Mouse (Mus musculus): ENCODE results near the gene Lhpp.
A peak's percentile ranks its signal among the peaks of the same experiment; 100 is the strongest.

Gene Lhpp

DNA sequence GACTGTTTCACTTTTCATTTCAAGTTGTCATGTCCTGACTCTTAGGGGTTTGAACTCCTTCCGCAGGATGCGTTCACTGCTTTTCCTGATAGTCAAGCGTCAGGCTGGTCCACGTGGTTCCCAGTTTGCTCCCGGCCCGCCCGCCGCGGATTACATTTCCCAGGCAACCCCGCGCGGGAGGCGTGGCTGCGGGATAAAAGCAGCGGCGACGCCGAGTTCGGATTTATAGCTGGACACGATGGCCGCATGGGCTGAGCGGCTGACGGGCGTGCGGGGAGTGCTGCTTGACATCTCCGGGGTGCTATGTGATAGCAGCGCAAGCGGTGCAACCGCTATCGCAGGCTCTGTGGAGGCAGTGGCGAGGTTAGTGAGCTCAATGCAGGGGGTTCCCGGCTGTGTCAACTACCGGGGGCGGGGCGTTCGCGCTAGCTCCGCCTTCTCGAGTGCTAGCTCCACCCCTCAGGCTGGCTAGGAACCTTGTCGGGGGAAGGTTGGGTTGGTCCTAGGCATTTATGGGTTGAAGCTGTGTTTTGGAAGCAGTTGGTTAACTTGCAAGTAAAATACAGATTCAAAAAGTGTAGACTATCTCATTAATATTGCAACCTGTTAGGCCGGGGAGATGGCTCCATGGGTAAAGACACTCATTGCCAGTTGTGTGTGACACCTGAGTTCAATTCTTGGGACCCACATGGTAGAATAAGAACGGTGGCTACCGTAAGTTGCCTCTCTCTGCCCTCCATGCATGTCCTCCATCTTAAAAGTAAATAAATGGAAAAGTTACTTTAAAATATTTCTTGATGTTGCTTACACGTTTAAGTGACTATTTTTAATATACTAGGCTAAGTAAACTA is at the start of gene Lhpp:
TSS of gene Lhpp (plus strand) at position 171 of the 851 bp plus-strand sequence.
- DNase-seq (ENCODE audit: low read depth, low spot score) = peak; percentile 79

DNA sequence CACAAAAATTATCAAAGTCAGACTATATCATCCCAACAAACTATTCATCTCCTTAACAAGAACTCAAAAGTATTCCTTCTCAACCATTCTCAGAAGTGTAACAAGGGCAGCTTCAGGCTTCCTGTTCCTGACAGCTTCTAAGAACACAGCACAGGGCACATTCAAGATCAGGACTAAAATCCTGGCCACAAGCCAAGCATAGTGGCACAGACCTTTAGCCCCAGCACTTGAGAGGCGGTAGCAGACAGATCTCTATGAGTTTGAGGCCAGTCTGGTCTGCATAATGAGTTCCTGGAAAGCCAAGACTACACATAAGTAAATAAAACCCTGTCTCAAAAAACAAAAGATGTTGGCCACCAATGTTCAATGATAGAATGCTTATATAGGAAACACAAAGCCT is 44.6 kb upstream of the Lhpp start:
- DNase-seq (ENCODE audit: low read depth, low spot score) = no peak

- no peak for DNase-seq (ENCODE audit: low read depth, low spot score)
These were observed 41.6 kb upstream of the Lhpp start for GRCm38 (mm10) chr7:132568817-132569216.

- no peak for DNase-seq (ENCODE audit: low read depth, low spot score)
These were observed 40.4 kb upstream of the Lhpp start for GRCm38 (mm10) chr7:132570071-132570470.

DNA sequence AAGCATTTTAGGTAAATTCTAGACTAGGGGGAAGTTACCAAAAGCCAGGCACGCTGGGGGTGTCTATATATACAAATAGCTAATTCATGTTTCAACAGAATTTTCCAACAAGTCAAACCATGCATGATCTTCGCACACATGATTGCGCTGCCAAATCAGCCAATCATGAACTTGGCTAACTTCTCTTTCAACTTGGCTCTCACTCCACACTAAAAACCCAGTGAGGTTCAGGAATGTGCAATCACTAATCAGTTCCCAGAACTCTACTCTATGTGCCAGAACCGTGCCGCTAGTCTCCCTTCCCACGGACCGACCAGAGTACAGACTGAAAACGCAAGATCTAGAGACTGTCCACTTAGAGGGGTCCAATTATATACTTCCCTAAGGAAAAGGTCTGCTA is 39.0 kb upstream of the Lhpp start:
- DNase-seq (ENCODE audit: low read depth, low spot score) = no peak

DNA sequence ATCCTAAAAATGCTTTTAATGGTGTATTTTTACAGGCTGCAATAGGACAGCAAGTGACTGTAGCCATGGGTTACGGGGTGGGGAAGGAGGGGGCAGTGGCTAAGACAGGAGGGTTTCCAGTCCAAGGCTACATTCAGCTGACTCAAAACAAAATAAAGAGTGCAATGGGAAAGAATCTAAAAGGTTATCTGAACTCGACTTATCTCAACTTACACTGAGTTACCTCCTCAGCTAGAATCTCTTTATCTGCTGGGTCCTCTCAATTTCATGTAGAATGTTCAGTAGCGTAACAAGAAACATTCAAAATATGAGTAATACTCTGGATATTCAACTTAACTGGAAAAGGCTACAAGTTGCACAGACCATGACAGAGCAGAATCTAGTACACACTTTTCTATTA is 37.7 kb upstream of the Lhpp start:
- DNase-seq (ENCODE audit: low read depth, low spot score) = no peak

- DNase-seq (ENCODE audit: low read depth, low spot score) = no peak
These were observed 37.2 kb upstream of the Lhpp start for GRCm38 (mm10) chr7:132573205-132573604.

GRCm38 (mm10) chr7:132574646-132575045 is 35.8 kb upstream of the Lhpp start:
- no peak for DNase-seq (ENCODE audit: low read depth, low spot score)

GRCm38 (mm10) chr7:132575623-132576022 is 34.8 kb upstream of the Lhpp start:
- DNase-seq (ENCODE audit: low read depth, low spot score) = peak; percentile 68

GRCm38 (mm10) chr7:132576116-132576650 is 34.3 kb upstream of the Lhpp start, which contains the start of gene Oat:
Gene Oat, minus strand, starts transcription at chr7:132576398.
- peak; percentile 94 for DNase-seq (ENCODE audit: low read depth, low spot score)

- no peak for DNase-seq (ENCODE audit: low read depth, low spot score)
These were observed 33.5 kb upstream of the Lhpp start for GRCm38 (mm10) chr7:132576891-132577290.

DNA sequence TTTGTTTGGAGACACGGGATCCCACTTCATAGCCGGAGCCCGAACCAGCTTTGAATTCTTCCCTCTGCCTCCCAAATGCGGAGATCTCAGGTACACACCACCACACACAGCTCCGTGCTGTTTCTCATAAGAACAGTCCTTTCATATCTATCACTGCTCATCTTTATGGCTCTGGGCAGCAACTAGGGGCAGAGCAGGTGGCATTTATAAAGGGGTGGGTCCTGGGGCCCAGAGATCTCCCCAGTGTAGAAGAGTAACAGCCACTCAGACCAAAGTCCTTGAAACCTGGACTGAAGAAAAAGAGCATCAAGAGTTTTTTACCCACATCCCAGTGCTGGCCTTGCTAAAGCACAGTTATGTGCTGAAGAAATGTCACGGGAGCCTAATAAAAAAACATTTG is 29.9 kb upstream of the Lhpp start:
- no peak for DNase-seq (ENCODE audit: low read depth, low spot score)

GRCm38 (mm10) chr7:132581441-132581840 is 29.0 kb upstream of the Lhpp start:
- DNase-seq (ENCODE audit: low read depth, low spot score) = no peak

- no peak for DNase-seq (ENCODE audit: low read depth, low spot score)
These were observed 24.5 kb upstream of the Lhpp start for GRCm38 (mm10) chr7:132585695-132586491.

- no peak for DNase-seq (ENCODE audit: low read depth, low spot score)
These were observed 23.3 kb upstream of the Lhpp start for GRCm38 (mm10) chr7:132587167-132587566.

GRCm38 (mm10) chr7:132589610-132590009 is 20.8 kb upstream of the Lhpp start:
- no peak for DNase-seq (ENCODE audit: low read depth, low spot score)

DNA sequence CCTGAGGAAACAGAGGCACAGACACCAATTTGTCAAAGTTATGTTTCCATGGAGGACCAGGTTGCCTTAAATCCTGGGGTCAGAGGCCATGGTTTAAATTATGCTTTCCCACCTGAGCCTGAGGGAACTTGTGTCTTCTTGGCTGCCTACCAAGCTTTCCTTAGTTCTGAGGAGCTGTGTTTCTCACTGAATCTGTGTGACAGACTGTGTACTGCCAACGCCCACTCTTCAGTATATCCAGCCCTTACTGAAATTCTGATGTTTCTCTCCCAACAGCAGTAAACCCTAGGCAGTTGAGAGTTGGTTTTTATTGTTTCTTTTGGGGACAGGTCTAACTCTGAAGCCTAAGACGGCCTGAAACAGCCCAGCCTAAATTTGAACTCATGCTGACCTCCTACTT is 16.7 kb upstream of the Lhpp start:
- no peak for DNase-seq (ENCODE audit: low read depth, low spot score)

DNA sequence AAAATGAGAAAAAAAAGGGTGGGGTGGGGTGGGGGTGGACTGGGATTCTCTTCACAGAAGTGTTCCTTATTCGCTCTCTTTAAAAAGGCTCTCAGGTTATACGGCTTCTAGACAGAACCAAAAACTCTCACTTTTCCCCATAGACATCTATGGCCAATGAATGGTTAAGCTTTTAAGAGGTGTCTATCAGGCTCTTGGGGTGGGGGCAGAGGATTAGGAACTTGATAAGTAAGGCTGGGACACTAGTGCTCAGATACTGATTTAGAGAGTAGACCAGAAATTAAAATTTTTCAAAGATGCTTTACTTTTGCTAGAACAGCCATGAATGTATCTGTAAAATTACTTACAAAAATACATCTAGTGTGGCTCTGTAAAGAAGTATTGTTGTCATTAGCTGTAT is 16.1 kb upstream of the Lhpp start:
- no peak for DNase-seq (ENCODE audit: low read depth, low spot score)

DNA sequence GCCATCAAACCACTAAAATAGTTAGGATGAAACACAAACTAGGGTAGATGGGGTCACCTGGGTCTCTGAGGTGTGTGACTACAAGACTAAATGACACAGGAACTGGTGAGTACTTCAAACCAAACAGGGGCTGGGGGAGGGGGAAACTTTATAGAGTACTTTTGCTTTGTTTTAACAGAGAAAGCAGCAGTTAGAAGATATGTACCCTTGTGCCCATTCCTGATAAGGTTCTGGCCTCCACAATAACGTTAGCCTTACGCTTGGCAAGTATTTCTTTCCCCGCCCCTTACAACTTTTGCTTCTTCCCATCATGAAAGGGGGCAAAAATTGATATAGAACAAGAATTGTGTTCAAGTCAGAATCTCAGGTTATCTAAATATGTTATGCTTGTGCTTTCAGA is 14.7 kb upstream of the Lhpp start:
- DNase-seq (ENCODE audit: low read depth, low spot score) = no peak

DNA sequence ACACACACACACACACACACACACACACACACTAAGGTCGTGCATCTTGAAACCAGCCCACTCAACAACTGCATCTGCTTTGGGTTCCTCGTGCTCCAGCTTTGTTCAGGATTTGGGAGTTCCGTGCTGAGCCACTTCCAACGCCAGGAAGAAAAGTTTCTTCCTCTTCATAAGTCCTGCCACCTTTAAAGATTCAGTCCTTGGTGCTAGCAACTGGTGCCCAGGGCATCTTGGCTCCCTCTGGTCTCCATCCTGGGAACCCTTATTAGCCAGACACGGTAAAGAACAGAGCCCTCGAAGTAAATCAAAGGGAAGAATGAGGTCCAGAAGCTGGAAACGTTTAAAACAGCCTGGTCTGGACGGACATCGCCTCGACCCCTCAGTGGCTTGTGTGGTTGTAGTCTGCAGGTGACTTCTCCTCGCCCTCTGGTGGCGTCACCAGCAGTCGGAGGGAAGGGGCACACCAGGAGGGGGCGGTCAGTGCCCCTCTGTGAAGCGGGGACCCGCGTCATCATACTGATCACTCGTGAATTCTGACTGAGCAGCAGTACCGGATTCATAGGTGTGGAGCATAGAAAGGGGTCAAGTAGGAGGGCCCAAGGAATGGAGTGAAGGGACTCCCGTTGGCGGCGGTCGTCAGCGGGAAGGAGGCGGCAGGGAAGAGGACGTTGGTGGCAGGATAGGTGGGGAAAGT is 13.7 kb upstream of the Lhpp start:
- DNase-seq (ENCODE audit: low read depth, low spot score) = no peak

DNA sequence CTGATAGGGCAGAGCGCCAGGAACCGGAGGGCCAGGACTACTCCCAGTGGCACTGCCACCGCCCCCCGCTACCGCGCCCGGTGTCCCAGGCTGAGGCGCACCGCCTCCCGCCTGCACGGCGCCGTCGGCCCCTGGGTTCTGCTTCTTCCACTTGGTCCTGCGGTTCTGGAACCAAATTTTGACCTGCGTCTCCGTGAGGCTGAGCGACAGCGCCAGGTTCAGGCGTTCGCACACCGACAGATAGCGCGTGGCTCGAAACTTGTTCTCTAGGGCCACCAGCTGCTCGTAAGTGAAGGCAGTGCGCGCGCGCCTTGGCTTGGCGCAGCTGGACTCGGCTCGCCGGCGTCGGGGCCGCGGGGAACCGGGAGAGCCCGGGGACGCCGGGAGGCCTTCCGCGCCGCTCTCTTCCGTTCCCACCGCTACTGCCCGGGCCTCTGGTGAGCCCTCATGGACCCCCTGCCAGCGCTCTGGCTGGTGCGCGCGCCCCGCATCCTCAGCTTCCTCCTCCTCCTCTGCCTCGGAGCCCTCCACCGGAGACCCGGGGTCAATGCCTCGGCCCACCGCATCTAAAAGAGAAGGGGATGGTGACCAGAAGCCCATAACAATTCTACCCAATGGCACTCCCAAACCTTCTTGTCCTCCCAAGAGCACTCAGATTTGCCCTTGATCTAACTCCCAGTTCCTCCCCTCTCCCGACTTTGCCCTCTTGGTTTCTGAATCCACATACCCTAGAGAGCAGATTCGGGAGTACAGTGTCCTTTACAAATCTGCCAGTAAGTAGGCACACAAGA is 13.0 kb upstream of the Lhpp start:
- no peak for DNase-seq (ENCODE audit: low read depth, low spot score)

Data from embryo, embryonic 11.5 days (tissue).